Mouse (Mus musculus) heart, embryonic 16.5 days (tissue): ENCODE results near the gene Prss57. TPM values are rescaled to one million over a fixed set of nuclear protein-coding genes. Genes with fewer than 3 reads are reported as not detected.

ENCODE experiments used
- ATAC-seq: fragments of 200-750 bp; cut with Nextera tagmentation; replicated peaks from 2 replicates; pipeline ENCODE4 v1.8.0; 2017; ENCODE audit warnings: moderate number of reproducible peaks; ENCODE audit not compliant: insufficient read depth, low FRiP score; ENCODE audit errors: extremely low read depth
- H3K27ac ChIP-seq: fragments of 300-500 bp; sonication (generic); 2 replicates; pipeline ENCODE4 v1.5.1; 2014; ENCODE audit warnings: mild to moderate bottlenecking, low read length, control low read depth, moderate library complexity
- H3K27me3 ChIP-seq: fragments of 300-500 bp; sonication (generic); 2 replicates; pipeline ENCODE4 v1.6.1; 2014; ENCODE audit warnings: low read length, mixed read lengths; ENCODE audit not compliant: control insufficient read depth, insufficient read depth
- H3K36me3 ChIP-seq: fragments of 300-500 bp; sonication (generic); 2 replicates; pipeline ENCODE4 v1.6.1; 2014; ENCODE audit not compliant: control insufficient read depth, insufficient read depth
- H3K4me1 ChIP-seq: fragments of 300-500 bp; sonication (generic); 2 replicates; pipeline ENCODE4 v1.6.1; 2014; ENCODE audit warnings: low read length, mixed read lengths; ENCODE audit not compliant: control insufficient read depth, insufficient read depth
- H3K4me2 ChIP-seq: fragments of 300-500 bp; sonication (generic); 2 replicates; pipeline ENCODE4 v1.6.1; 2014; ENCODE audit warnings: low read depth, mild to moderate bottlenecking, control low read depth, low read length
- H3K4me3 ChIP-seq: fragments of 300-500 bp; sonication (generic); 2 replicates; pipeline ENCODE4 v1.5.1; 2014; ENCODE audit warnings: mild to moderate bottlenecking, control low read depth, low read length
- H3K9ac ChIP-seq: fragments of 300-500 bp; sonication (generic); 2 replicates; pipeline ENCODE4 v1.6.1; 2014; ENCODE audit warnings: low read length, control low read depth
- H3K9me3 ChIP-seq: fragments of 300-500 bp; sonication (generic); replicated peaks from 2 replicates; pipeline ENCODE4 v1.6.1; 2016; ENCODE audit warnings: low read length; ENCODE audit not compliant: control insufficient read depth
- WGBS: fragments of 180-500 bp; shearing (Covaris S2); extraction: QIAGEN DNeasy Blood & Tissue Kit; methylation state at CpG from one replicate; pipeline ENCODE4 v1.1.7; 2014; 5-methylcytosine and 5-hydroxymethylcytosine counted together
- polyA plus RNA-seq: library from polyadenylated mRNA; unstranded; fragments of >200 nt; fragmentation: Nextera tagmentation; extraction: Ambion mirVana; gene quantifications from 2 replicates; pipeline ENCODE4 v1.2.1, GENCODE M21; 2015

The Prss57 gene
- polyA plus RNA-seq, 1 experiment from 2014 or later = 7.9 TPM

- no peaks in the 10 kb centered on the region for H3K27me3 ChIP-seq
- no peak overlapping the region for H3K27ac ChIP-seq
- H3K4me3 ChIP-seq = no peak overlapping the region
- H3K9ac ChIP-seq = 0 out of 2 replicates have a peak overlapping the region, but pooled peaks have one; percentile 6
- H3K36me3 ChIP-seq = no peaks in the 10 kb centered on the region
- 30% methylated on average over 11 of the region's 11 CpGs for WGBS
- no peak overlapping the region for H3K4me2 ChIP-seq
- H3K9me3 ChIP-seq = no peaks in the 10 kb centered on the region
- peak; percentile 14; the same call in 1 of the 2 replicates for ATAC-seq
- peaks cover 13% of the 10 kb centered on the region for H3K4me1 ChIP-seq
Measured at GRCm38 (mm10) chr10:79802331-79802971, 11.7 kb upstream of the Prss57 start.

GRCm38 (mm10) chr10:79801837-79802236 lies 11.1 kb upstream of the Prss57 start:
- Histone ChIP-seq H3K36me3 (no peaks in the 10 kb centered on the region), H3K4me2 (no peak overlapping the region), H3K4me1 (peaks cover 16% of the 10 kb centered on the region), H3K9ac (no peak overlapping the region), H3K9me3 (no peaks in the 10 kb centered on the region), H3K27ac (no peak overlapping the region), H3K27me3 (no peaks in the 10 kb centered on the region), H3K4me3 (no peak overlapping the region)
- ATAC-seq = no peak
- WGBS = 36% methylated on average over 3 of the region's 3 CpGs

DNA sequence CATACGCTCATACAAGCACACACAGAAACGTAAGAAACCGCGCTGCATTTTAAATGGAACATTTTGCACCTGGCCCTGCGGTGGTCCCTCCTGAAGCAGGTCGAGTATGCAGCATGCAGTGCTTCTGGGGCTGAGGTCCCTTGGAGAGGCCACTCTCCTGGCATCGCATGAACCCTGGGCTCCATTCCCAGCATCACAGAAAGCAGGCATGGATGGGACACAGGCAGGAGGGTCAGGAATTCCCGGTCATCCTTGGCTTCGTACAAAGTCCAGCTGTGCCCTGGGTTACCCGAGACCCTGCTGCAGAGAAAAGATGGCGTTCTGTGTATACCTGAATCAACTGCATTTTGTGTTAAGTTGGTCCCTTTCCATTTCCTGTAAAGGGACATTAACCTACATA lies 9.7 kb upstream of the Prss57 start:
- H3K4me1 ChIP-seq = peaks cover 16% of the 10 kb centered on the region
- no peak overlapping the region for H3K4me3 ChIP-seq
- H3K9me3 ChIP-seq = no peaks in the 10 kb centered on the region
- H3K36me3 ChIP-seq = no peaks in the 10 kb centered on the region
- H3K4me2 ChIP-seq = no peak overlapping the region
- no peaks in the 10 kb centered on the region for H3K27me3 ChIP-seq
- WGBS = 74% methylated on average over 11 of the region's 11 CpGs
- no peak overlapping the region for H3K9ac ChIP-seq
- no peak for ATAC-seq
- no peak overlapping the region for H3K27ac ChIP-seq

DNA sequence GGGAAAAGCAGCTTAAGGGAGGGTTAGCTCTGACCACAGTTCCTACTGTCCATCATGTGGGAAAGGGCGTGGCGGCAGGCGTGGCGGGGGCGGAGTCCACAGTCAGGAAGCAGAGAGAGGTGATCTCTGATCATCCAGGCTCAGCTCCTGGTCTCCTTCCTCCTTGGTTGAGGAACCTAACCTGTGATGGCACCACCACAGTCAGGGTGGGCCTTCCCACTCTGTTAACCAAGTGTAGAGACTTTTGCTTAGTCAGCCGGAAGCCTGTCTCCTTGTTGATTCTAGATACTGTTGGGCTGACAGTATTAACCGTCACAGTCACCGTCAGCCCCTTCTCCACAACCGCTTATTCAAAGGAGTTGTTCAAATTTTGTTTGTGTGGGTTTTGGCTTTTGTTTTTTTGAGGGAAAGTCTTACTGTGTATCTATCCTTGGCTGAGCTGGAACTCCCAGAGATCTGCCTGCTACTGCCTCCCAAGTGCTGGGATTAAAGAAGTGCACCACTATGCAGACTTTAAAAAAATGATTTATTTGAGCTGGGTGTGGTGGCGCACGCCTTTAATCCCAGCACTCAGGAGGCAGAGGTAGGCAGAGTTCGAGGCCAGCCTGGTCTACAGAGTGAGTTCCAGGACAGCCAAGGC lies 7.6 kb upstream of the Prss57 start:
- H3K4me1 ChIP-seq = peaks cover 26% of the 10 kb centered on the region
- H3K4me3 ChIP-seq = no peak overlapping the region
- H3K27ac ChIP-seq = no peak overlapping the region; the same call in 1 of the 2 replicates
- no peak overlapping the region for H3K9ac ChIP-seq
- no peak overlapping the region for H3K4me2 ChIP-seq
- no peaks in the 10 kb centered on the region for H3K27me3 ChIP-seq
- no peaks in the 10 kb centered on the region for H3K36me3 ChIP-seq
- no peak for ATAC-seq
- WGBS = 85% methylated on average over 12 of the region's 12 CpGs
- H3K9me3 ChIP-seq = no peaks in the 10 kb centered on the region

DNA sequence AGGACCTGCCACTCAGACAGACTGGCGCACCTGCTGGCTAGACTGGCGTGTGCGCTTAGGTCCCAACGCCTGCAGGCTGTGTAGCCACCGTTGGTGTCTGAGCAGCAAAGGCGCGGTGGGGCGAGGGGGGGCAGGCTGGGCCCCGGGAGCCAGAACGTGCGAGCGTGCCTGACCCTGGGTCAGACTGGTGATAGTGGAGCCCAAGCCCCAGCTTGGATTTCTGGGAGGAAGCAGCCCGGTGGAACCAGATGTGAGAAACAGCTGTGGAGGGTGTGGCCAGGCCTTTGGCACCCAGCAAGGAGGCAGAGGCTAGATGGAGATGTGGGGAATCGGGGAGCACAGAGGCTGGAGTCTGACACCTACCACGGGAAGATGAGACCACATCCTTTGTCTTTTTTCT lies 6.6 kb upstream of the Prss57 start:
- peak overlapping the region; percentile 41; the same call in 1 of the 2 replicates for H3K27ac ChIP-seq
- no peaks in the 10 kb centered on the region for H3K27me3 ChIP-seq
- H3K36me3 ChIP-seq = no peaks in the 10 kb centered on the region
- H3K4me3 ChIP-seq = no peak overlapping the region
- WGBS = 33% methylated on average over 15 of the region's 15 CpGs
- peak overlapping the region; percentile 13; the same call in 1 of the 2 replicates for H3K4me2 ChIP-seq
- H3K4me1 ChIP-seq = peaks cover 18% of the 10 kb centered on the region
- ATAC-seq = no peak
- H3K9me3 ChIP-seq = no peaks in the 10 kb centered on the region
- H3K9ac ChIP-seq = 0 out of 2 replicates have a peak overlapping the region, but pooled peaks have one; percentile 10

- 93% methylated on average over 3 of the region's 3 CpGs for WGBS
- H3K27ac ChIP-seq = no peak overlapping the region
- no peak for ATAC-seq
- H3K36me3 ChIP-seq = no peaks in the 10 kb centered on the region
- no peaks in the 10 kb centered on the region for H3K9me3 ChIP-seq
- peaks cover 14% of the 10 kb centered on the region for H3K4me1 ChIP-seq
- no peak overlapping the region for H3K9ac ChIP-seq
- H3K27me3 ChIP-seq = no peaks in the 10 kb centered on the region
- H3K4me3 ChIP-seq = no peak overlapping the region
- no peak overlapping the region for H3K4me2 ChIP-seq
Measured at GRCm38 (mm10) chr10:79795905-79796304, 5.1 kb upstream of the Prss57 start.

- Histone ChIP-seq H3K27ac (peak overlapping the region; percentile 84), H3K9me3 (no peaks in the 10 kb centered on the region), H3K36me3 (no peaks in the 10 kb centered on the region), H3K27me3 (0 out of 2 replicates have a peak, but pooled peaks cover 1% of the 10 kb centered on the region), H3K9ac (peak overlapping the region; percentile 92), H3K4me1 (peaks cover 14% of the 10 kb centered on the region), H3K4me2 (peak overlapping the region; percentile 78), H3K4me3 (peak overlapping the region; percentile 82)
- ATAC-seq = peak; percentile 49
- WGBS = 16% methylated on average over 10 of the region's 10 CpGs
Measured at GRCm38 (mm10) chr10:79794491-79794931, 3.8 kb upstream of the Prss57 start.

GRCm38 (mm10) chr10:79793738-79794490 lies 3.2 kb upstream of the Prss57 start:
- WGBS = 5% methylated on average over 33 of the region's 38 CpGs
- Histone ChIP-seq H3K4me1 (peaks cover 14% of the 10 kb centered on the region), H3K36me3 (no peaks in the 10 kb centered on the region), H3K4me3 (peak overlapping the region; percentile 82), H3K9me3 (no peaks in the 10 kb centered on the region), H3K27me3 (0 out of 2 replicates have a peak, but pooled peaks cover 2% of the 10 kb centered on the region), H3K27ac (peak overlapping the region; percentile 84), H3K9ac (peak overlapping the region; percentile 92), H3K4me2 (peak overlapping the region; percentile 78)
- peak; percentile 28; the same call in 1 of the 2 replicates for ATAC-seq
